Mouse (Mus musculus) lung, postnatal 25 days (tissue): ENCODE measurements around the gene Sgip1.

ENCODE experiments used
- DNase-seq: peaks from one replicate; pipeline ENCODE4 v3.0.0; 2022; ENCODE audit warnings: low spot score

Sgip1 gene

DNA sequence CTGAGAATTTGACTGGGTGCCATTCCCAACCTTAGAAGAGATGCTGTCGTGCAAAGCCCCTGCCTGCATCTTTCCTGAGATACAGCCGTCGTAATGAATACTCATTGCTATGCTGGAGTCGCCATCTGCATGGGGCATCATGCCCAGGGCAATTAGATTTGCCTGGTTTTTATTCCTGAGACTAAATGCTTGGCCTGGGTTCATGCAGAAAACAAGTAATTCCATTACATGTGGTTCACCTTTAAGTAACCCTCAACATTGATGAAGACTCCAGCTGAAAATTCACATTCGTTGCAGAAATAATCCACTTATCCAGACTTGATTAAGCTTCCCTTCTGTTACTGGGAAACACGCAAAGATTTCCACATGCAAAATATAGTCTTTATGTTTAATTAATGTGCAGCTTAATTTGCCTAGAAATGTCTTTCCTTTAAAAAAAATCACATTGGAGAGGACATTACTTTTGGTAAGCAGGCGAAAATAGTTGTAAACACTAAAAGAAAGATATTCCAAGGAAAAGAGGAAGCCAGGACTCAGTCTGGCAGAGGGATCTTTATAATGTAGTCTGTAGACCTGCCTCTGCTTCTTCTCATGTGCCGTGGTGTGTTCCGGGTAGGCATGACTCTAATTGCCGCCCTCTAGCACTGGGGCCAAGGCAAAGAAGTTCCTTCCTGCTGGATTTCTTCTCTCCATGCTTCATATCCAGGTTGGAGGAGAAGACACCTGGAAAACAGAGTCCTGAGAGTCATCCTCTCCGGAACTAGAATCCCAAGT lies 100.0 kb downstream of the Sgip1 start:
- no peak for DNase-seq

DNA sequence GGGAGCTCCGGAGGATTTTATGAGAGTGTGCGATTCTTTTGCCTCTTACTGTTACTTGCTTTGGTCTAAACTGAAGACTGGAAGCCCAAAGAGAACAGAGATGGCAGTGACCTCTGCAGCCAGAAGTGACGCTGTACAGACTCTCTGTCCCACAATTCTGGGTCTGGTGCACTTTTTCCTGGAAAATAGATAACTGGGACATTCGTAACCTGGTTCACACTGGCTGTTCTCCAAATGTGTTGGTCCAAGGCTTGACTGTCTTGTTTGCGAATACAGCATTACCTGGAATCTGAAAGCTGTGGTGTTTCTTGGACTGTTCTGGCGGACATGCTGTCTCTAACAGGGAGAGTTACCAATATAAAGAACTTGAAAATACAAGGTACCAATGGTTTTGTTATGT lies 109.4 kb downstream of the Sgip1 start:
- no peak for DNase-seq

DNA sequence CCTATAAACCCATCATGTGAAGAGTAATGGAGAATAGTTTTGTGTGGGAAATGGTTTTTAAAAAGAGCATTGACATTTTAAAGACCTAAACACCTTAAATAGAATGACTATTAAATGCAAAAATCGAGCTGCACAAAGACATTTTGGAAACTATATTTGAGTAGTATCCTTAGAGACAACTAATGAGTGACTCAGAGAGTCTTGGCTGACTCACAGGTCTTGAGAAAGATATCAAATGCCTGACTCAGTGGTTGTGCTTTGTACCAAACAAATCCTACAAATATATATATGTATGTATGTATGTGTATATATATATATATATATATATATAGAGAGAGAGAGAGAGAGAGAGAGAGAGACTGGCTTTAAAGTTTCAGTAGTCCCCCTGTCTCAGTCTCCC lies 110.1 kb downstream of the Sgip1 start:
- no peak for DNase-seq

DNA sequence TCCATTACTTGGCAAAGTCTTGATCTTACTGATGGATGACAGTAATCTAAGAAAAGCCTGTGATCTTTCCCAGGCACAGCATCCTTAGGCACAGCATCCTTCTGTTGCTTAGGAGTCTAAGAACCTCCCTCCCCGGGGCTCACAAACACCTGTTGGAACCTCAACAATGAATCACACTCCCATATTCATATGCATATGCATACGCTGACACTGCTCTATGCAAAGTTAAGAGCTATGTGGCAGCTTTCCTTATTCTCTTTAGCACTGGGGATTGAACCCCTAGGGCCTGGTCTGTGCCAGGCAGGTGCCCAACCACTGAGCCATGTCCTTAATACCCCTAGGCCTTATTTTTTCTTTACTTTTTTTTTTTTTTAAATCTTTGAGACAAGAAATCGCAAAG lies 111.2 kb downstream of the Sgip1 start:
- DNase-seq: no peak

DNA sequence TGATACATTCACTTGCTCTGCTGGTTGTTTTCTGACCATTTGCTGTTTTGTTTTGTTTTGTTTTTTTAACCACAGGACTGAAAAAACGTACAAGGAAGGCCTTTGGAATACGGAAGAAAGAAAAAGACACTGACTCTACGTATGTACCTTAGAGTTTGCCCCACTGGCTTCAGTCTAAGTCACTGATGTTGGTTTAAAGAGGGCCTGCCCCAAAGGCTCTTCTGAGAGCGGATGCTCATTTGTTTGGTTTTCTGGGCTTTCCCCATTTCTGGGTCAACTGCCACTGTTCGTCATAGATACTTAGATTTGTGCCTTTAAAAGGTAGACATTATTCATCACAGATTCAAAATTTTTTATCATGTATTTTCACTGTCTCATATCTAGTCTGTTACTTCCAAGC lies 111.7 kb downstream of the Sgip1 start:
- DNase-seq: no peak

DNA sequence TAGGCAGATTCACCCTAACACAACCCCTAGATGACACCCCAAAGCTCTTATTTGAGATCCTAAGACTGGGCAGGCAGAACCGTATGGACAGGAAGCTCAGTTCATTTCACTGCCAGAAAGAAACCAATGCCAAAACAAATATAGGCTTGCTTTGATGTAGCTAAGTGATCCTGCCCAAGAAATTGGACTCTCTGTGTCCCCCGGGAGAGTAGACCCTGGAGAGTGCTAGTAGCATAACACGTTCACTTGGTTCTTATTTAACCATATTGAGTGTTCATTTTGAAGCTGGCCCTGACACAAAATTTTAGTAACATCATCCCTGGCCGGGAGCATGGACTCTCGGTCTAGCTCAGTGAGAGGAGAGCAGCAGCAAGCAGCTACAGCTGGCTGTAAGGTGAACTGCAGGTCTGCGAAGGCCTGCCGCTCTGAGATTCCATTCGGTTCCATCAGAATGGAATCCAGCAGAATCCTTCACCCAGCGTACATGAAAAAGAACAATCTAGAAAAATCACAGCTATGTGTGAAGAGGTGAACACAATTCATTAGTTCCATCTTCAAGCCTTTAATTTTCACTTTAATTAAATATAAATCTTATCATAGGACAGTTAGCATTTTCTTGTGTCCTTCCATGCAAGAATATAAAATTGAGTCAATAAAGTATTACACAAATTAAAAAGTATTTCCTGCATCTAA lies 112.4 kb downstream of the Sgip1 start:
- DNase-seq: no peak

DNA sequence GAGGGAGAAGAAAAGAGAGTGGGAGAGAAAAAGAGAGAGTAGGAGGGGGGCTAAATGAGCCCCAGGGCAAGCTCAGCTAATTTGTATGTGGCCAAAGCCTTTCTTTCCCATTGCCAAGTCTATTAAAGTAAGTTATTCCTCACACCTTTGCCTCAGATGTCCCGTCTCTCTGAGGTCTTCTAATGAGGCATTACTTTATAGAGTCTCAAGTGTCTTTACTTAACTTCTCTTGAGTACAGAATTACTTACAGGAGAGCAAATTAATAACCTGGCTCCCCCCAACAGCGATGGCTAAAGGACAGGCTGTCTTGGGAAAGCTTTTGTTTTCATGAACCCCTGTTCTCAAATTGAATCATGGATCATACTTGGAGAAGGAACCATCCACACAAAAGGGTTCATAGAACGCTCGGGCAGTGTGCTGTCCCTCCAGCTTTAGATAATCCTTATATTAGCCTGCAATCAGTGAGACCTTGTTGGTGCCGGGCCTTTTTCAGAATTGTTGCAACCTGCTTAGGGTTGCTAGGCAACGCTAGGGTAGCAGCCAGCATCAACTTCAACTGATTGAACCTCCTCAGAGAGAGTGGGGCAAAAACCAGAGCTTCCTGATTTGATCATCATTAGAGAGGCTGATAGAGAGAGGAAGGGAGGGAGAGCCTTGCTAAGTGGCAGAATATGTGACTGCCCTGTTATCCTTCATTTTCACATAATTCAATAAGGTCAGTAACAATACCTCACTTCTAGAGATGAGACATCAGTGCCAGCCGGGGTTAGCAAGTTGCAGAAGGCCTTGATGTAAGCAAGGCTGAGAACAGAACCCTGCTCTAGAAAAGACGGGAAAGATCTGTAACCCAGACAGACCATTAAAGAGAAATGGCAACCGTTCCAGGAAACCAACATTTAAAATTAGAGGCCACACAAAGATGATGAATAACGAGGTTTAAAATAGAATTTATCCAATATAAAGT lies 114.1 kb downstream of the Sgip1 start:
- DNase-seq: no peak

DNA sequence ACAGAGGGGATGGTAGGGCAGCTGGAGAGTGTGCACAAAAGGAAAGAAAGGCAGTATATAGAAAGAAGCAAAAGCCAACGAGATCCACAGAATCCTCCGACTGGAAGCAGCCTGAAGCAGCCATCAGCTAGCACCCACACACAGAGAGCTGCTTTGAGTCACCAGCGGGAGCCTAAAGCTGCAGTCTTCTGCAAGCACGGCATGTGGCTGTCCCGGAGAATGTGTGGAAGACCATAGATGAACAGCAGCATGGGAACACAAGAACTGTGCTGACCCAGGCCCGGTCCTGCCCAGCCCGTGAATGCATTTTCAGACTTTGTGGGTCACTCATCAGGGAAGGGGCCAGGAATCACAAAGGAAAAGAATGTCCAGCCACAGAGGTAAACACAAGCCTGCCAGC lies 115.0 kb downstream of the Sgip1 start:
- no peak for DNase-seq

DNA sequence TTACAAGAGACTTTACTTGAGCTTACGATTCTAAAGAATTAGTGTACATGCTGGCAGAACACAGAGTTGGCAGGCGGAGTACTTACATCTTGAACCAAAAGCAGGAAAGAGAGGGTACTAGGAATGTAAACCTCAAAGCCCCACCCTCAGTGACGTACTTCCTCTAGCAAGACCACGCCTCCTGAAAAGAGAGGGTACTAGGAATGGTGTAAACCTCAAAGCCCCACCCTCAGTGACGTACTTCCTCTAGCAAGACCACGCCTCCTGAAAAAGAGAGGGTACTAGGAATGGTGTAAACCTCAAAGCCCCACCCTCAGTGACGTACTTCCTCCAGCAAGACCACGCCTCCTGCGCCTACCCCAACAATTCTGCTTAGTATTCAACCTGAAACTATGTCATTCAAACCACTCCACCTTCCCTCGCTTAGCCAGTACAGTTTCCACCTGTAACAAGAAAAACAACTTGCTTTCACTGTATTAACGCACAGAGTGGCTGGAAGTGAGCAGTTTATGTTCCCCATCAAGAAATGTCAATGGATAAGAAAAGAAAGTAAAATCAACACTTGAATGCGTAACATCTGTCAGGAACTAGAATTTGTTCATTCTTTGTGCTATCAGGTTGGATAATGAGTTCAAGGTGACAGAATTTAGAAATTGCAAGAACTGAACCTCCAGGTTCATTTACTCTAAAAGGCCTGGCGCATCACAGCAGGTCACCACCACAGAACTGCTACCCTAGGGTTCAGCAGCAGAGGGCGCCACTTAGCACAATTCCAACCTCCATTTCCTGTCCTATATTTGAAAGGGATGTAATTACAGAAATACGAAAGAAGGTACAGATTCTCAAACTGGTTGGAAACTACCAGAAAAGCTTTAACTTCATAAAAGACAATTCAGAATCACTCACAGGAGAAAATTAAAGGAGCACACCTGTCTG lies 118.4 kb downstream of the Sgip1 start:
- DNase-seq: no peak

DNA sequence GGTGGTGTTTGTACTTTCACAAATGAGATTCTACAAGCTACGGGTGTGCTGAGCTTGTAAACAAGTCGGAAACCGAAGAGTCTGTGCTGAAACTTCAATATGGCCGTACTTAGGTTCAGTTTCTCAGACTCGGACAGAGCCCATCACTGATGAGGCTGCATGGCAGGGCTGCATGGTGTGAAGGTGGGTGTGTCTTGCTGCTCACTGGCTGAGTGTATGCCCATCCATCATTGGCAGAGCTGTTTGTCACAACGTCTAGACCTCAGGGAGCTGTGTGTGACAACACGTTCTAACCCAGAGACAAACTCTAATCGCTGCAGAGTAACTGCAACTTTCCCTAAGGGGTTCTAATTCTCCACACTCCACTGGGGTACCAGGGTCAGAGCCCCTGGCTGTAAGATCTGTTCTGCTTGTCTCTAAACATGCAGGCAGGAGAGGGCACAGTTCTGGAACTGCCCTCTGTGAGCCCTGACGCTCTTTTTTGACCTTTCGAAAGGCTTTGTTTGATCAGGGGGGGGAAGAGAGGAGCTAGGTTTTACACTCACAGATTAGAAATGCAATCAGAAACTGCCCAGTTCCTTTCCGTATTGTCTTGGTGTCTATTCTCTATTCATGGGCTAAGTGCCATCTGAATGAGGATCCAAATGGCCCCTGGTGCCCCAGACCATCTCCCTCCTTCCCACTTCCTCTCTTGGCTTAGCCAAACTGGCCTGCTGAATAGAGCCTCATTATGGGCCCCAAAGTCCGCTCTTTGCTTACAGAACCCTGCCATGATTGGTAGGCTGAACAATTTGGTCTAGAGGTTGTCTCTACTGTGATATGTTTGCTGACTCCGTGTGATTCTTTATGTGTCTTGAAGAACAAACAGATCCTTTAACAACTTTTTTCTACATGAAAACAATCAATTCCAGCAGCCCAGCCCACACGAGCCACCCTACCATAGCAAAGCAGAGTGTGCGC lies 121.9 kb downstream of the Sgip1 start:
- DNase-seq: no peak

DNA sequence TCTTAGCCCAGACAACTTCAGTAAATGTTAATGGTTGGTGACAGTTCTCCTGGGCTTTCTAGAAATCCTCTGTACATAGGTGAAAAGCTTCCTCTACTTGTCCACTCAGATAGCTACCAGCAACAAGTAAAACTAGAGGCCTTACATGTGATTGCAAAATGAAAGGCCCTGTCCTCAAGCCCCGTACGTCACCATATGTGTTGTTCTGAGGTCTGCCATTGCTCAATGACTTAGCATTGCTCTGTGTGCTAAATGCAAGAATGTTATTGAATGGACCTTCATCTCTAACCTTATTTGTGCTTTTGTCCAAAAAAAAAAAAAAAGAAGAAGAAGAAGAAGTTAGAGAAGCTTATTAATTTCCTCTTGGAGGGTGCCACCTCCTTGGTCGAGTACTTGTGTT lies 125.4 kb downstream of the Sgip1 start:
- no peak for DNase-seq

DNA sequence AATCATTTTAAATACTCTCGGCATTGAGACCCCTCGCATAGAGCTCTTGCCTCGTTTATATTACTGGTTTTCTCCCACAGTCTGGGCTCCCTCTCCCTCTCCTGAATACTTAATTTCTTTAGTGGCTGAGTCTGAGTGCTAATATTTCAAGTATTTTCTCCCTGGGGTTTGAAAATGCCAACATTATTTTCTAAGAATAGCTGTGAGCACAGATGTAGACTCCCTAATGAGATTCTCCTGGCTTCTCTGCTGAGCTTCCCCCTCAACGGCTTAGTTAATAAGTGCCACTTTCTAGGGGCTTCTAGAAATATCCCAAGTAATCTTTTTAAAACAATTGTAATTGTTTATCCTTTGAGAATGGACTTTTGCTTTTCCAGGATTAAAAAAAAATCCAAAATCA lies 130.2 kb downstream of the Sgip1 start:
- no peak for DNase-seq

DNA sequence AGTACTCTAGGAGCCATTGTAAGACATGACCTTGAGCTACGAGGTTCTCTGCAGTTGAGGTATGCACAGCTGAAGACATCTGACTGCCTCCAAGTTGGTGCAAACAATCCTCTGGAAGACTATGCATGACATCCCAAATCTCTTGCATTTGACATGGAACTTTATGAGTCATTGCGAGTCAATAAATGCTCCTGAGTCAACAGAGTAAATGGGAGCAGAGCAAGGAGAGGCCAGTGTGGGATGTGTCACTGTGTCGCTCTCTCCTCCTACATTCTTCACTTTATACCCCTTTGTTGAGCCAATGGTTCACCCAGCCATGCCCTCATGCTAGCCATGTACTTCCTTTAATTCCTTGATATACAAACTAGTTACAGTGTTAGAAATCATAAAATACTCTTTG lies 142.0 kb downstream of the Sgip1 start:
- DNase-seq: no peak

DNA sequence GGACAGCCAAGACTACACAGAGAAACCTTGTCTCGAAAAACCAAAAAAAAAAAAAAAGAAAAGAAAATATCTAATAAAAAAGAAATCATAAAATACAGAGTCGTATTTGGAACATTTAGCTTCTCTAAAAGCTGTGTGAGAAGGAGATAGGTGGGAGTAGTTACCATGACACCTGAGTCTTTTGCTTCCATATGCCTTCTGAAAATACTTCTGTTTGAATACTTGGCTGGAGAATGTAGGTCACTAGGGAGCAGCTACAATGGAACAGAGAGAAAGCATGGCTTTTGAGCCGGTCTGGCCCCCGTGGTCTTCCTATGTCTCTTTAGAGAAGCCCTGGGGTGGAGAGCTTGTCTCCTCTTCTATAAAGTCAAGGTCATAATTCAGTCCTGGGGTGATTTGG lies 143.1 kb downstream of the Sgip1 start:
- no peak for DNase-seq

DNA sequence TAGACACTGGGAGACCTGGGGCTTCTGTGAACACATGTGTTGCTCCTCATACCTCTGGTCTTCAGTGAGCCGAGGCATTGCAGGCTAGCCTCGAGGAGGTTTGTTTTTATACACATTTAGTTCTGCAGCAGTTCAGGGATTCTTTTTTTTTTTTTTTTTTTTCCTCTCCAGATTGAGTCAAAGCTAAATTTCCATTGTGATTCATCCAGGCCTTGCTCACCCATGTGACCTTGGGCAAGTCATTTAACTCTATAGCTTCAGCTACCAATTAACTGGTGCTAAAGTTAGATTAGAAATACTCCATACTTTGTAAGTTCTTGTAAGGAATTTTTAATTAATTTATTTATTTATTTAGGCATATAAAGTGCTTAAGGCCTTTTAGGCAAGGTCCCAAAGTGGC lies 145.4 kb downstream of the Sgip1 start:
- DNase-seq: no peak

DNA sequence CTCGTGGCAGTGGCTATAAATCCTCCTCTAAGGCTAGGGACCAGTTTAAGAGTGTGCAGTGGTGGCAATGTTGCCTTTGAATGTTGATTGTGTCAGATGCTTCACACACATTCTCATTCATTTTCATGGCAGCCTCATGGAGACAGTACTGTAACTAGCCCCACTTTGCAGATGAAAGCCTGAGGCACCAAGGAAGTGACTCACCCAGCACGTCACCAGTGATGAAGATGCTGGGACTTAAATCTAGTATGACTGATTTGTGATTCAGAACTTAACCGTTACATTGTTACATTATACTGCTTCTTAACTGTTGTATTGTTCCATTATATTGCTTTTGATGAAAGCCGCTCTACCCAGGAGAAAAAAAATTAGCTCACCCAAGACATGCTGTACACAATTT lies 145.8 kb downstream of the Sgip1 start:
- no peak for DNase-seq

DNA sequence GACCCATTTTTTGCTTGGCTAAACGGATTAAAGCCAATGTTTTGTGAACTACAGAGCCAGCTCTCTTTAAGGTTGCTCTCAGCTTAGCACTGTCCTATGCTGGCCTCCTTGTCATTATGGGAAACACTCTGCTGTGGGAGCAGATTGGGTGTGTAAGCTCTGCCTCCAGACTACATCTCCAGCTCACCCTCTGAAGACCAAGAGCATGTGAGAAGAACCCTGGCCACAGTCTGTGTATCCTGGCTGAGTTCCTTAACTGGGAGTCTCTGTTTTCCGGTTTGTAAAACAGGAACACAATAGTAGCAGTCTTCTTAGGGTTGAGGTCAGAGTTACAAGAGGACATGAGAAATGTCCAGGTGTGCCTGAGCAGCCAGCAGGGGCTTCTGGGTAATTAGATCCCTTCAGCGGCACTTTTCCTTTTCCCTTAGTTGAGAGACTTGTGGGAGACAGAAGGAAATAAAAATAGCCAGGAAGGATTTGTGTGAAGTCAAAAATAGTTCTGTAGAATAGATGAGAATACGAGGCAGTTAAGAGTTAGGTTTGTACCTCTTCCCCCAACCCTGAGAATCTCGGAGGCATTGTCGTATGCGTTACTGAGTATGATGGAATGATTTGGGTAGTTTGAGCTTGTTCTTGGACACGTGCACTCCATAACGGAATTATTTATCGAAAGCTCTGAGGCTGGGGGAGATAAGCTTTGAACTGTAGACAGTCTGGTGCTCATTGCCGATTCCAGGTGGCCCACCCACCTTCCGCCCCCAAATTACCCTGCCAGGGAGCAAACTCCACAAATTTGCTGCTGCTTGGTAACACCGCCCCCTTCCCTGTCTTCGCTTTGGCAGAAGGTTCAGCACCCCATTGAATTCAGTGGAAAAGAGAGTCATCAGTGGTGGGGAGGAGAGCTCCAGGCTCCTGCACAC lies 146.9 kb downstream of the Sgip1 start:
- no peak for DNase-seq

DNA sequence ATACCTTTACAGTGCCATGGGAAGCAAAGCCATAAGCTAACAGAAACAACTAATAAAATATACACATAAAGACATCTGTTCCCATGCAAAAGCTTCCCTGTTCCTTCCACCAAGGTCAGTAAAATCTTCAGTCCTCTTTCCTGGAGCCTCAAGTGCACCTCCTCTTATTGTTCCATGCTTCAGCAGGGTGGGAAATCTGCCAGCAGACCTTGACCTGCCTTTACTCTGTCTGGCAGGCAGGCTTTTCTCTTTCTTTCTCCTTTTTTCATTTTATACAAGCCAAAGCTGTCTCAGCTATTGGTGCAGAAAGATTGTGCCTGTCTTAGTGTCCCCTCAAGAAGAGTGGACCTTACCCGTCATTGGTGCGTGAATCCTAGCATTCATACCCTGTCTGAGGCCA lies 154.8 kb downstream of the Sgip1 start:
- DNase-seq: no peak

DNA sequence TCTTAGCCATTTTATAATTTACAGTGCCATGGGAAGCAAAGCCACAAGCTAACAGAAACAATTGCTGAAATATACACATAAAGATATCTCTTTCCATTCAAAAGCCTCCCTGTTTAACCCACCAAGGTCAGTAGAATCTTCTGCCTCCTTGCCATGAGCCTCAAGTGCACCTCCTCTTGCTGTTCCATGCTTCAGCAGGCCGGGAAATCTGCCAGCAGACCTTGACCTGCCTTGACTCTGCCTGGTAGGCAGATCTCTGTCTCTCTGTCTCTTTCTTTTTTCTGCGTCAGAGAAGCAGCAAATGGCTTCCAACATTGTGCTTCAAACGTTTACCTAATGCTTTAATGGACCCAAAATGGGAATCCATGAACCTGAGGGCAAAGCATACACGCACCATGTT lies 157.9 kb downstream of the Sgip1 start:
- no peak for DNase-seq
